Mouse (Mus musculus) right cerebral cortex, postnatal 25 days (tissue): ENCODE results near the gene Gm20388.

Source experiments
- DNase-seq: peaks from one replicate; pipeline ENCODE4 v3.0.0; 2022

The Gm20388 gene

GRCm38 (mm10) chr8:121895910-121896309 lies 1985.3 kb downstream of the Gm20388 start:
- no peak for DNase-seq

DNA sequence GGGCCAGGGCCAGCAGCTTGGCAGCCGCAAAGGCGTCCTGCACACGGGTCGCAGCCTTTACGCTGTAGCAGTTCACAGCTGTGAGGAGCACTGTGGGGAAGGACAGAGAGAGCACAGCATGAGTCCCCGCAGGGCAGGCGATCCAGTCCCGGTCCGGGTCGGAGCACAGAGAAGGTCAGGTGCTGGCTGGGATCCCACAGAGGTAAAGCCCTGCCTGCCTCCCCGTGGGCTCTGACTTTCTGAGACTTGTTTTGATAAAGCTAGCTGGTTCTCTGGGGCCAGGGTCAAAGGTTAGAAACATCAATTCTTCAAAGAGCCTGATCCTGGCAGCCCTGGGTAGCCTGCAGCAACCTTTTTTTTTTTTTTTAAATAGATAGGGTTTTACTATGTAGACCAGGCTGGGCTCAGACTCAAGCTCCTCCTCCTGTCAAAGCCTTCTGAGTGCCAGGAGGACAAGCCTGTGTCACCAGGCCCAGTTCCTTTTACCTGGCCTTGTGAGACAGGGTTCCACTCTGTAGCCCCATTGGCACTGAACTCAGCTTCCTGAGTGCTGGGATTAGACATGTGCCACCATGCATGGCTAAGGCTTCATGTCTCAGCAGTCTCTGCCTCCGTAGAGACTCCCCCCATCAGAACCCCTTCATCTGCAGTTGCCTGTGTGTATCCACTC lies 1986.0 kb downstream of the Gm20388 start:
- no peak for DNase-seq

DNA sequence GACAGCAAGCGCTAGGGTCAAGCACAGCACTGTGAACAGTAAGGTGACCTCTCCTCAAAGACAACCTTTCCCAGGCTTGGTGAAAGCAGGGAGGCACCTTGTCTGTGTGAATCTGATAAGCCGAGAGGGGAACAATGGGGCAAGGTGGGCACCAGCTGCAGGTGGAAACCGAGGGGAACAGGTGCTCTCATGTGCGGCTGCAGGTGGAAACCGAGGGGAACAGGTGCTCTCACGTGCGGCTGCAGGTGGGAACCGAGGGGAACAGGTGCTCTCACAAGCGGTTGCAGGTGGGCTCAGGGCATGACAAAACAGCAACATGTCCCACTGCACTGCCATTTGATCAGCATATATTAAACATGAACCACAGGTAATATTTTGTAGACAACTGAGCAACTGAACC lies 1986.6 kb downstream of the Gm20388 start:
- no peak for DNase-seq

DNA sequence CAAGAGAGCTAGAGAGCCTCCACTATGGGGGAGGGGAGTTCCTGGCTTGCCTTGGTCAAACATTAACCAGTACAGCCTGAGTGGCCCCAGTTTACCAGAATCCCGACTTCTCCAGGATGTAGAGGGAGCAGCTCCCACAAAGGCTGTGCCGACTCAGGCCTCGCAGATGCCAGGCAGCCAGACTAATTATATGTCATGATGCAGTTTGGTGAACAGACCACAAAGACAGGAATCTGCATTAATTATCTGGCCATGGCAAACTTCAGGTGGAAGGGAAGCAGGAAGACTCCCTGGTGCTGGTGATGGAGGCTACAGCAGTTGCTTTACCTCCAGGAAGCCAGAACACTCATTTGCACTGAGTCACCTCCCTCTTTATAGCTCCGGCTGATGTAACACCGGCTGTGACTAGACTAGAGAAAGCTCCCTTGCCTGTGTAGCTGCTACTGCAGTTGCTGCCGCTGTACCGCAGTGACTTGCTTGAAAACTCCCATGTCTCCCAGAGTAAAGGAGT lies 1987.3 kb downstream of the Gm20388 start:
- DNase-seq: peak; percentile 67

DNA sequence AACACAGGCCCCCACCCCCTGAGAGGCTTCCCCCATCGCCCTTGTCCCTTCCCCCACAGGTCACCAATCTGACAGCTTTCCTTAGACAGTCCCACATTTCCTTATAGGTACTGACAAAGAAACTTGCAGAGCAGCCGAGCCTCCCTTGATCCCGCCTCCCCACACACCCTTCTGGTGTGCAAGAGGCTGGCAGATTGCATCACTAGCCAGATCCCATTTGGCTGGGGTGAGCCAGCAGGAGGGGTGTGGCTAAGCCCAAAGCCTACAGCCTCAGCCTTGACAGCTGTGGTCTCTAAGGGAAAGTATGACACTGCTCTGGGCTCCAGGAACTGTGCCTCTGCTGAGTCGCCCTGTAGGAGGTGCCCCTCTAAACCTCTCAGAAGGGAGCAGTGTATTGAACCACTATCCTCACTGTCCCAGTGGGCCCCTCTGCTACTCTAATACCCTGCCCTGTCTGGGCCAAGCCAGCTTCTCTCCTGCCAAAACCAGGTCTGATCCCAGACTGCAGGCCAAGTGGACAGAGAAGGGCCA lies 1987.8 kb downstream of the Gm20388 start:
- DNase-seq: peak; percentile 77

- no peak for DNase-seq
Measured at GRCm38 (mm10) chr8:121899180-121900044, 1988.8 kb downstream of the Gm20388 start.

- DNase-seq: no peak
Measured at GRCm38 (mm10) chr8:121901498-121902236, 1991.0 kb downstream of the Gm20388 start.

GRCm38 (mm10) chr8:121903977-121904376 lies 1993.3 kb downstream of the Gm20388 start:
- DNase-seq: no peak

- DNase-seq: no peak
Measured at GRCm38 (mm10) chr8:121904999-121905398, 1994.4 kb downstream of the Gm20388 start.

DNA sequence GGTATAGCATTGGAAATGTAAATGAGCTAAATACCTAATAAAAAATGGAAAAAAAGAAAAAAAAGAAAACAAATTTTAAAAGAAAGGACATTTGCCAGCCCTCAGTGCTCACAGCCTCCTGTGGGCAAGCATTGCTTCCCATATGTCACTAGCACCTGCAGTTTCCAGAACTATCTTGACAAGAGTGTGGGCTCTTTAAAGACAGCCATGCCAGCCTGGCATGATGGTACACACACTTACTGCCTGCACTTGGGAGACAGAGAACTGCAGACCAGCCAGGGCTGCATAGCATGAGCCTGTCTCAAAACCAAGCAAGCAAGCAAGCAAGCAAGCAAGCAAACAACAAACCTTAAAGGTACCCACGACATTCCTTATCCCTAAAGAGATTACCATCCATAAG lies 1994.8 kb downstream of the Gm20388 start:
- DNase-seq: no peak

DNA sequence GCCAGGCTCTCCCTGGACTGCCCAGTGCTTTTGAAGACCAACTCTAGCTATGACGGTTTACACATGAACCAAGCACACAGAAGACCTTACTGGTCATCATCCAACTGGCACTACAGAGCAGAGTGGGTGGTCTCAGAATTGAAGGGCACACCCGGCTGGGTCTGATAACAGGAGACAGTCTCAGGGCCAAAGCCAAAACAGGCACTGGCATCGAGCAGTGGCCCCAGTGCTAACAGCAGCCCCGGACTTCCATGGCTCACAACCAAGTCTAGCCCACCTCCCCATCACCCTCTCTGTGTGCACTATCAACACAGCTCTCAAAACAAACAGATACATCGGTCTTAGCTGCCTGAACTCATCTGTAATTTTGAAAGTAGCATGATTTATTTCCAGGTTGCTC lies 1995.2 kb downstream of the Gm20388 start:
- no peak for DNase-seq

DNA sequence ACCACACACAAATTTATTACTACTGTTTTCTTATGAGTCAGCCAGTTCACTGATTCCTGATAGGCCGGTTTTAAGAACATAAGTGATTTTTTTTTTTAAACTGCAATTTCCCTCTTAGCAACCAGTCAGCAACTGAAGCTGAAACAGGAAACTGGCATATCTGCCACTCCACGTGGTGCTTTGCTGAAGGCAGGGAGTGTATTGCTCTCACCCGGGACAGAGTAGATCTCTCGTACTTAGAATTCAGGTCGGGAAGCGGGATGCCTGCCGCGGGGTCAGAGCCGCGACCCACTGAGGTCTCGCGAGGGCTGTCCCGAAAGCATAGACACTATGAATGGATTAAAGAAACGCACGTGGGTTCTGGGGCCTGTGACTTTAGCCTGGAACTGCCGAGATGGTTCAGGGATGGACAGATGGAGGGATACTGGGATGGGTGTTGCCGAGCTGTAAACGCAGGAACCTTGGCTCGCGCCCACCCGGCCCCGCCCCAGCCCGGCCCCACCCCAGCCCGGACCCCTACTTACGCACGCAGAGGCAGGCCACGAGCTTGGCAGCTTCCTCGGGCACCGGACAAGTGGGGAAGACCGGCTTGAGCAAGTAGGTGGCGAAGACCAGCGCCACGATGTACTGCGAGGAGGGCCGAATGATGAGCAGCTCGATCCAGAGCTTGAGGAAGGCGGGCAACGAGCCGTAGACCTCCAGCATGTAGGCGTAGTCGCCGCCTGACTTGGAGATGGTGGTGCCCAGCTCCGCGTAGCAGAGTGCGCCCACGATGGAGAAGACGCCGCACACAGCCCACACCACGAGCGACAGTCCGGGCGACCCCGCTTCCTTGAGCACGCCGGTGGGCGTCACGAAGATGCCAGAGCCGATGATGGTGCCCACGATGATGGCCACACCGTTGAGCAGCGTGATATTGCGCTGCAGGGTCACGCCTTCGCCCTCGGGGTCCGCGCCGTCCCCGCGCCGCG lies 1996.2 kb downstream of the Gm20388 start:
- DNase-seq: peak; percentile 58

DNA sequence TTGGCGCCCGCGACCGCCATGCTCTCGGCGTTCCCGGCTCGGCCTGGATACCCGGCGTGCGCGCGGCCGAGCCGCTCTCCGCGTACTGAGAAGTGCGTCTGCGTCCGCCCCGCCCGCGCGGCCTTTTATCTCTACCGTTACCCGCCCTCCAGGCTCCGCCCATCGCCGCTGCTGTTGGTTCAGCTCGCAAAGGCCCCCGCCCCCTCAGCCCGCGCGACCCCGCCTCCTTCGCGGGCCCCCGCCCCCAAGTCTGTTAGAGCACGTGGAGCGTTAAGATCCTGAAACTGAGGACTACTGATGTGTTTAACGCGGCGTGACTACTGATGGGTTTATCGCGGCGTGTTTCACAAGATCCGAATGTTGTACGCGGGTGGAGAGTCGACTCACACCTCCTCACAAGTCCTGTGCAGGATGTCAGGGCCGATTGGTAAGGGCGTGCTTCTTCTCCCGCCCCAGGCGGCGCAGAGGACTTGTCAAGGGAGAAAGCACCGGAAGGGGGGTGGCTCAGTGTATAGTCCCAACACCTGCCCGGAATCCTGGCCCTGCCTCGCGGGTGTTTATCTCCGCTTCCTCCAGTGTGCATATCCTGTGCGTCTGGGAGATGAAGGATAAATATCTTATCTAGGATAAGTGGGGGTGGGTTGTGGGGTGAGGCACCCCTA lies 1997.1 kb downstream of the Gm20388 start, which contains the start of gene Slc7a5:
Gene Slc7a5, minus strand, starts transcription at position 108 of the 662 bp plus-strand sequence.
- DNase-seq: peak; percentile 95

- no peak for DNase-seq
Measured at GRCm38 (mm10) chr8:121908378-121909147, 1997.9 kb downstream of the Gm20388 start.

- no peak for DNase-seq
Measured at GRCm38 (mm10) chr8:121909148-121909541, 1998.5 kb downstream of the Gm20388 start.

GRCm38 (mm10) chr8:121909663-121910062 lies 1999.0 kb downstream of the Gm20388 start:
- DNase-seq: peak; percentile 62

DNA sequence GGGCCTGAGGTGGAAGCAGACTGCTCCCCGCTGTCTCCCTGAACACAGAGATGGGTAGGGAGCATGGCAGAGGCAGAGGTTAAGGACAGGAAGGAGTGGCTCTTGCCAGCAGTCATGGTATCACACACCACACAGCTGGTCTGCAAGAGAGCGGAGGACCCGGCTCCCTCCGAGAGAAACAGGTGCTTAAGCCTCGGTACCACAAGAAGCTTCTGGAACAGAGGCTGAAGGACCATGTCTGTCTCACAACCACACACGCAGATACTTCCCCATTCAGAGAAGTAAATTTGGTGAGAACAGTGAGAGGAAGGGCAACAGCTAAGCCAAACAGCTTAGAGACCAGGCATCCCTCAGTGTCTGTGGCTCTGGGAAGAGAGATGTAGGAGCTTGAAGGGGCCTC lies 2000.8 kb downstream of the Gm20388 start:
- DNase-seq: no peak

- DNase-seq: no peak
Measured at GRCm38 (mm10) chr8:121911987-121912386, 2001.3 kb downstream of the Gm20388 start.

DNA sequence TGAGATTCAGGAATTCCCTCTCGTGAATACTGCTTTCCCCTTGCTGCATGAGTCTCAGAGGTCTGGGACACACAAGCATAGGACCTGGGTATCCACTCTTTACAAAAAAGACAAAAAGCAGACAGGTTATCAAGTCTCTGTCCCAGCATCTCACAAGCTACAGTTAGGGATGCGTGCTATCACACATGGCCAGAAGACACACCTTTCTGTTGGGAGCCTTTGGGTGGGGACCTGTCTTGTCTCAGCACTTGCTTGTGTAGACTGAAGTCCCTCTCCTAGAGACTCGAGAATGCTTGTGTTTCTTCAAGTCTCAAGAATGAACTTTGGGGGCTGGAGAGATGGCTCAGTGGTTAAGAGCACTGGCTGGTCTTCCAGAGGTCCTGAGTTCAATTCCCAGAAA lies 2002.2 kb downstream of the Gm20388 start:
- DNase-seq: no peak

DNA sequence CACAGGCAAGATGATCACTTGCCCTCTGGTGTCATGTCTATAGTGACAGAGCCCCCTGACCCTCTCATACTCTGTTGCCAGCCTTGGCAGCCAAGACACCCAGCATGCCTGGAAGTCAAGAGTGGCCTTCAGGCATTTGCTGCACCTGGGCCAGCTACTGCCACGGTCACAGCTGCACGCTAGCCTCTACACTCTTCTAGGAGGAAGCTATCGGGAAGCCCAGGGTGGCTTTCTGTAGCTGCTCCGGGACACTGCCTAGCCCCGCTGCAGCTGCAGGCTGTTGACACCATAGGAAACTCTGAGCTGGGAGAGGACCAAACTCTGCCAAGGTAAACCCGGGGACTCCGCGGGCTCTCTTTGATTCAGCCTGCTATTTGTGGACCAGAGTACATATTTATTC lies 2002.7 kb downstream of the Gm20388 start:
- DNase-seq: no peak
